Mouse (Mus musculus): ENCODE measurements at regions not wholly inside any gene's neighbourhood (a gene's known extent, or its start where the extent isn't known, plus 50 kb on each side); places are given as distances from the start of the nearest gene placed in this dataset.

GRCm38 (mm10) chr11:21027299-21027698 is 63.8 kb upstream of the Peli1 start:
- no peak for TF ChIP-seq CTCF (IDR thresholded peaks at IDR 0.05; ENCODE audit: control insufficient read depth, insufficient read depth, low read length)
- no peak for TF ChIP-seq POLR2A (IDR thresholded peaks at IDR 0.05; ENCODE audit: borderline replicate concordance, control insufficient read depth, low read depth, low read length)

Measured in bone marrow, adult 2 months (tissue).